Mouse (Mus musculus) CH12F3 (cell line): ENCODE measurements around the gene Wdr93.

Experiments
- in situ Hi-C: fragments of 300-500 bp; cut with MboI; formaldehyde crosslinking; loops from 2 replicates; pipeline ENCODE4 v1.14.3; 2020; ENCODE audit warnings: low sequenced_read_pairs

The Wdr93 gene

GRCm38 (mm10) chr7:79799506-79799905 lies 56.5 kb downstream of the Wdr93 start:
- in situ Hi-C loops = loop anchor here (5.0 kb wide), 1 partner anchor 113 kb away; no protein-coding TSS in a partner anchor

GRCm38 (mm10) chr7:79800336-79800735 lies 57.4 kb downstream of the Wdr93 start:
- in situ Hi-C loops = no loop called here

GRCm38 (mm10) chr7:79801391-79801790 lies 58.4 kb downstream of the Wdr93 start:
- in situ Hi-C loops = no loop called here

- in situ Hi-C loops = no loop called here
These were observed 59.1 kb downstream of the Wdr93 start for GRCm38 (mm10) chr7:79802037-79802436.

- in situ Hi-C loops = no loop called here
These were observed 60.9 kb downstream of the Wdr93 start for GRCm38 (mm10) chr7:79803887-79804286.

- in situ Hi-C loops = no loop called here
These were observed 65.6 kb downstream of the Wdr93 start for GRCm38 (mm10) chr7:79808561-79808960.

GRCm38 (mm10) chr7:79810611-79811506 lies 67.9 kb downstream of the Wdr93 start, which contains the start of gene Mesp2:
Mesp2 (plus strand) TSS chr7:79810727.
- in situ Hi-C loops = no loop called here

- in situ Hi-C loops = no loop called here
These were observed 70.4 kb downstream of the Wdr93 start for GRCm38 (mm10) chr7:79813409-79813808.

- in situ Hi-C loops = no loop called here
These were observed 75.4 kb downstream of the Wdr93 start for GRCm38 (mm10) chr7:79818321-79818720.

GRCm38 (mm10) chr7:79819515-79819914 lies 76.6 kb downstream of the Wdr93 start:
- in situ Hi-C loops = no loop called here

GRCm38 (mm10) chr7:79819996-79820395 lies 77.0 kb downstream of the Wdr93 start:
- in situ Hi-C loops = no loop called here

GRCm38 (mm10) chr7:79822092-79822695 lies 79.2 kb downstream of the Wdr93 start:
- in situ Hi-C loops = no loop called here

GRCm38 (mm10) chr7:79828341-79828740 lies 85.4 kb downstream of the Wdr93 start:
- in situ Hi-C loops = no loop called here

- in situ Hi-C loops = no loop called here
These were observed 88.2 kb downstream of the Wdr93 start for GRCm38 (mm10) chr7:79831145-79831544.

GRCm38 (mm10) chr7:79831585-79831984 lies 88.6 kb downstream of the Wdr93 start:
- in situ Hi-C loops = no loop called here

GRCm38 (mm10) chr7:79832980-79833379 lies 90.0 kb downstream of the Wdr93 start:
- in situ Hi-C loops = no loop called here

GRCm38 (mm10) chr7:79835196-79835595 lies 92.2 kb downstream of the Wdr93 start:
- in situ Hi-C loops = no loop called here
